Mouse (Mus musculus) MEL (cell line): Measurements from ENCODE around the gene Ahcyl1. TPM values are rescaled to one million over a fixed set of nuclear protein-coding genes. Genes with fewer than 3 reads are reported as not detected.

Experiments used
- DNase-seq: peaks from one replicate; pipeline ENCODE4 v3.0.0; 2011; ENCODE audit warnings: low read depth, low spot score
- H3K27ac ChIP-seq: 2 replicates; pipeline ENCODE4 v1.5.1; 2012; ENCODE audit warnings: low read depth, mild to moderate bottlenecking, control low read depth, low read length, moderate library complexity; ENCODE audit not compliant: control insufficient read depth
- H3K27me3 ChIP-seq, 2 experiments: fragments of 150-350 bp in 1 of 2; sonication (generic) in 1 of 2; 2 replicates each; pipeline ENCODE4 v1.6.1; 2012; ENCODE audit warnings: low read length in 2 of 2, mild to moderate bottlenecking in 2 of 2, improper control_type of control experiment in 1 of 2, moderate library complexity in 1 of 2; ENCODE audit not compliant: insufficient read depth in 2 of 2, control insufficient read depth in 1 of 2
- H3K36me3 ChIP-seq, 2 experiments: 2 replicates each; pipeline ENCODE4 v1.6.1; 2012 to 2014; ENCODE audit warnings: low read length in 2 of 2, improper control_type of control experiment in 1 of 2, inconsistent platforms in 1 of 2, mild to moderate bottlenecking in 1 of 2; ENCODE audit not compliant: insufficient read depth in 2 of 2, control insufficient read depth in 1 of 2
- H3K4me1 ChIP-seq, 2 experiments: fragments of 150-350 bp in 1 of 2; sonication (generic) in 1 of 2; 2 replicates each; pipeline ENCODE4 v1.6.1; 2012; ENCODE audit warnings: low read length in 2 of 2, improper control_type of control experiment in 1 of 2, mild to moderate bottlenecking in 1 of 2; ENCODE audit not compliant: insufficient read depth in 2 of 2, control insufficient read depth in 1 of 2
- H3K4me3 ChIP-seq, 2 experiments: fragments of 150-350 bp in 1 of 2; sonication (generic) in 1 of 2; 2 replicates each; pipeline ENCODE4 v1.5.1; 2012; ENCODE audit warnings: low read depth in 2 of 2, low read length in 2 of 2, mild to moderate bottlenecking in 2 of 2, moderate library complexity in 2 of 2, control low read depth in 1 of 2, improper control_type of control experiment in 1 of 2; ENCODE audit not compliant: control insufficient read depth in 1 of 2, insufficient read depth in 1 of 2
- H3K79me2 ChIP-seq: 2 replicates; pipeline ENCODE4 v1.6.1; 2012; ENCODE audit warnings: mild to moderate bottlenecking, low read length, moderate library complexity; ENCODE audit not compliant: control insufficient read depth, poor library complexity, insufficient read depth
- H3K9ac ChIP-seq: 2 replicates; pipeline ENCODE4 v1.6.1; 2012; ENCODE audit warnings: low read depth, mild to moderate bottlenecking, control low read depth, low read length, moderate library complexity; ENCODE audit not compliant: control insufficient read depth, poor library complexity, severe bottlenecking
- H3K9me3 ChIP-seq: fragments of 150-350 bp; sonication (generic); replicated peaks from 2 replicates; pipeline ENCODE4 v1.6.1; 2012; ENCODE audit warnings: mild to moderate bottlenecking, low read length, improper control_type of control experiment, moderate library complexity; ENCODE audit not compliant: insufficient read depth
- CHD1 ChIP-seq: IDR thresholded peaks from 2 replicates; pipeline ENCODE4 v1.6.1; 2012; ENCODE audit warnings: low read depth, mild to moderate bottlenecking, inconsistent platforms, low read length, improper control_type of control experiment
- CHD2 ChIP-seq: IDR thresholded peaks from 2 replicates; pipeline ENCODE4 v1.6.1; 2011; ENCODE audit warnings: low read length, improper control_type of control experiment
- E2F4 ChIP-seq: IDR thresholded peaks from 2 replicates; pipeline ENCODE4 v1.6.1; 2011; ENCODE audit warnings: low read depth, low read length, improper control_type of control experiment, borderline replicate concordance
- ELF1 ChIP-seq: IDR thresholded peaks from 2 replicates; pipeline ENCODE4 v1.6.1; 2014; ENCODE audit warnings: low read depth, mild to moderate bottlenecking, inconsistent platforms, low read length, improper control_type of control experiment, moderate library complexity
- EP300 ChIP-seq, 2 experiments: IDR thresholded peaks; 2 replicates each; pipeline ENCODE4 v1.6.1; 2011; ENCODE audit warnings: improper control_type of control experiment in 2 of 2, low read length in 2 of 2, low read depth in 1 of 2, mild to moderate bottlenecking in 1 of 2
- ETS1 ChIP-seq: IDR thresholded peaks from 2 replicates; pipeline ENCODE4 v1.6.1; 2012; ENCODE audit warnings: low read depth, mild to moderate bottlenecking, inconsistent platforms, low read length, improper control_type of control experiment, moderate library complexity
- GABPA ChIP-seq: IDR thresholded peaks from 2 replicates; pipeline ENCODE4 v1.6.1; 2012; ENCODE audit warnings: low read depth, mild to moderate bottlenecking, inconsistent platforms, low read length, improper control_type of control experiment, moderate library complexity
- JUND ChIP-seq: IDR thresholded peaks from 2 replicates; pipeline ENCODE4 v1.6.1; 2011; ENCODE audit warnings: low read depth, mild to moderate bottlenecking, improper control_type of control experiment, low read length
- KAT2A ChIP-seq: conservative IDR thresholded peaks from 2 replicates; pipeline ENCODE4 v1.6.1; 2012; ENCODE audit warnings: low read depth, low read length, improper control_type of control experiment, inconsistent platforms
- MAX ChIP-seq: IDR thresholded peaks from 2 replicates; pipeline ENCODE4 v1.6.1; 2011; ENCODE audit warnings: low read length, improper control_type of control experiment
- MEF2A ChIP-seq: IDR thresholded peaks from 2 replicates; pipeline ENCODE4 v1.6.1; 2014; ENCODE audit warnings: low read depth, mild to moderate bottlenecking, inconsistent platforms, low read length, improper control_type of control experiment; ENCODE audit not compliant: poor library complexity, insufficient replicate concordance, severe bottlenecking; ENCODE audit errors: extremely low read depth
- MYB ChIP-seq: IDR thresholded peaks from 2 replicates; pipeline ENCODE4 v1.6.1; 2011; ENCODE audit warnings: mild to moderate bottlenecking, low read depth, low read length, improper control_type of control experiment
- MYC ChIP-seq: IDR thresholded peaks from 2 replicates; pipeline ENCODE4 v1.6.1; 2011; ENCODE audit warnings: low read depth, mild to moderate bottlenecking, low read length, improper control_type of control experiment, moderate library complexity
- NELFE ChIP-seq: IDR thresholded peaks from 2 replicates; pipeline ENCODE4 v1.6.1; 2011; ENCODE audit warnings: low read depth, low read length, improper control_type of control experiment
- NRF1 ChIP-seq: IDR thresholded peaks from 2 replicates; pipeline ENCODE4 v1.6.1; 2014; ENCODE audit warnings: low read depth, mild to moderate bottlenecking, inconsistent platforms, low read length, improper control_type of control experiment, moderate library complexity; ENCODE audit not compliant: poor library complexity, insufficient read depth, severe bottlenecking
- POLR2A ChIP-seq, 2 experiments: IDR thresholded peaks; 2 replicates each; pipeline ENCODE4 v1.6.1; 2011 to 2012; ENCODE audit warnings: low read length in 2 of 2, mild to moderate bottlenecking in 2 of 2, control low read depth in 1 of 2, improper control_type of control experiment in 1 of 2, low read depth in 1 of 2, moderate library complexity in 1 of 2; ENCODE audit not compliant: control insufficient read depth in 1 of 2, insufficient read depth in 1 of 2, poor library complexity in 1 of 2
- POLR2AphosphoS5 ChIP-seq: IDR thresholded peaks from 2 replicates; pipeline ENCODE4 v1.6.1; 2012; ENCODE audit warnings: low read depth, borderline replicate concordance, mild to moderate bottlenecking, inconsistent platforms, low read length, moderate library complexity, mixed read lengths
- TAL1 ChIP-seq: IDR thresholded peaks from 2 replicates; pipeline ENCODE4 v1.6.1; 2012; ENCODE audit warnings: mild to moderate bottlenecking, inconsistent platforms, low read length, moderate library complexity, mixed read lengths
- TBP ChIP-seq: IDR thresholded peaks from 2 replicates; pipeline ENCODE4 v1.8.0; 2011; ENCODE audit warnings: low read depth, low read length, improper control_type of control experiment
- UBTF ChIP-seq: IDR thresholded peaks from 2 replicates; pipeline ENCODE4 v1.6.1; 2012; ENCODE audit warnings: low read depth, mild to moderate bottlenecking, inconsistent platforms, low read length, improper control_type of control experiment, moderate library complexity, borderline replicate concordance; ENCODE audit not compliant: insufficient read depth
- USF1 ChIP-seq: IDR thresholded peaks from 2 replicates; pipeline ENCODE4 v1.6.1; 2014; ENCODE audit warnings: low read depth, mild to moderate bottlenecking, inconsistent platforms, low read length, improper control_type of control experiment, moderate library complexity
- USF2 ChIP-seq, 2 experiments: IDR thresholded peaks; 2 replicates each; pipeline ENCODE4 v1.6.1; 2011 to 2012; ENCODE audit warnings: improper control_type of control experiment in 2 of 2, low read length in 2 of 2, borderline replicate concordance in 1 of 2, inconsistent platforms in 1 of 2, low read depth in 1 of 2, mild to moderate bottlenecking in 1 of 2; ENCODE audit not compliant: insufficient read depth in 1 of 2
- ZC3H11A ChIP-seq: IDR thresholded peaks from 2 replicates; pipeline ENCODE4 v1.6.1; 2012; ENCODE audit warnings: low read depth, mild to moderate bottlenecking, inconsistent platforms, low read length, improper control_type of control experiment
- ZKSCAN1 ChIP-seq: IDR thresholded peaks from 2 replicates; pipeline ENCODE4 v1.6.1; 2012; ENCODE audit warnings: low read depth, mild to moderate bottlenecking, inconsistent platforms, low read length, improper control_type of control experiment, moderate library complexity
- polyA plus RNA-seq, 2 experiments: library from polyadenylated mRNA; stranded (reverse) in 1 of 2; unstranded in 1 of 2; fragments of >175 nt in 1 of 2; fragments of >200 nt in 1 of 2; gene quantifications; 2 replicates each; pipeline versions ENCODE4 v1.2.1 to v1.2.4; 2012; ENCODE audit warnings: low replicate concordance in 2 of 2, low read depth in 1 of 2; ENCODE audit not compliant: insufficient read length in 2 of 2, insufficient read depth in 1 of 2, missing spikeins in 1 of 2
- total RNA-seq: library from RNA; depleted of rRNA; stranded (reverse); fragments of 300-350 nt; gene quantifications from 2 replicates; pipeline ENCODE4 v1.2.3, GENCODE M21; 2012

The Ahcyl1 gene
- total and polyA plus RNA-seq, 3 experiments = 28.0 to 105 (median 104) TPM

DNA sequence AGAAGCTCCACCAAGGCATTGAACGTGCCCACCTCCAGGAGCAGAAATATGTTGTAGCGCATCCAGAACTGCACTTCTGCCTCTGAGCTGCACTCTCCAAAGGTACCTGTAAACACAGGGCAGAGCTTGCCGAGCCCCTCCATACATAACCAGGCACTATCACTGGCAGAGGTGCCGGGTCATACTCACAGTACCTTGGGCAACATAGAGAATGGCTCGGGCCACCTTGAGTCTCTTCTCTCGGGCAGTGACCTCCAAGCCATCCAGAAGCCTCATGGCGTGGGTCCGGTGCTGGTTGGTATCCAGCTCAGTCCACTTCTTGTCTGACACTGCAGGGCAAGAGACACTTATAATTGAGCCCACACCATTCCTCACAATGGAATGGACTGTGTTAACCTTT is 69.6 kb downstream of the Ahcyl1 start:
- TF ChIP-seq TBP (no peak), ZC3H11A (no peak), E2F4 (no peak), CHD2 (no peak), NRF1 (no peak), GABPA (no peak), JUND (no peak), ETS1 (no peak), UBTF (no peak), ELF1 (no peak), ZKSCAN1 (no peak), NELFE (no peak), MEF2A (no peak), TAL1 (no peak)
- Histone ChIP-seq H3K79me2 (peaks cover 6% of the 10 kb centered on the region), H3K36me3 (peaks cover 6 to 7% of the 10 kb centered on the region in 2 experiments), H3K4me3 (no peak overlapping the region), H3K4me1 (peaks cover 0 to 5% of the 10 kb centered on the region in 2 experiments; a peak in 3 of 4 replicates), H3K27ac (no peak overlapping the region), H3K27me3 (no peaks in the 10 kb centered on the region), H3K9me3 (no peaks in the 10 kb centered on the region), H3K9ac (no peak overlapping the region)
- DNase-seq = no peak

DNA sequence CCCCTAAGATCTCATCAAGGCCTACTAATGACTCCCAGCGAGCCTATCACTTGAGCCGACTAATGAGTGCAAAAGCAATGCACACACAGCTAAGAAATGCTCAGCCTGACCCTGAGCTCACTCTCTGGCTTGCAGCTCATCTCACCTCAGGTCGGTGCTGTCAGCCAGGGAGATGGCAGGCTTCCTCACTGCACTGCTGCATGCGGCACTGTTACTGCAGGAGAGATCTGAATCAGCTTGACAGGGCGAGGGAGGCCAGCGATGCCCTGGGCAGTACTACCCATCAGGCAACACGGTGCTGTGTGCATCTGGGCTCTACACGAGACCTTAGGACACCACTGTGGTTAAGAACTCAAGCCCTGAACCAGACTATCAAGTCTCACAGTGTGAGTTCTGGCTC is 70.8 kb downstream of the Ahcyl1 start:
- peaks cover 6 to 7% of the 10 kb centered on the region in 2 experiments for H3K36me3 ChIP-seq
- H3K9ac ChIP-seq = no peak overlapping the region
- H3K79me2 ChIP-seq = peaks cover 2% of the 10 kb centered on the region; the same call in 1 of the 2 replicates
- peaks cover 0 to 3% of the 10 kb centered on the region in 2 experiments; a peak in 3 of 4 replicates for H3K4me1 ChIP-seq
- H3K27ac ChIP-seq = no peak overlapping the region
- no peak overlapping the region for H3K4me3 ChIP-seq
- no peak for TF ChIP-seq POLR2AphosphoS5
- no peak for TF ChIP-seq USF1
- no peak for TF ChIP-seq MYB
- no peak for TF ChIP-seq EP300 (IDR thresholded peaks at IDR 0.05; ENCODE audit: low read depth in 1 of 2, low read length in 2 of 2)
- no peak for TF ChIP-seq POLR2A (IDR thresholded peaks at IDR 0.05; ENCODE audit: control insufficient read depth in 1 of 2, insufficient read depth in 1 of 2, low read depth in 1 of 2, low read length in 2 of 2, poor library complexity in 1 of 2)
- TF ChIP-seq KAT2A = no peak
- no peak for TF ChIP-seq GABPA
- TF ChIP-seq NRF1 = no peak
- no peak for TF ChIP-seq USF2 (IDR thresholded peaks at IDR 0.05; ENCODE audit: borderline replicate concordance in 1 of 2, insufficient read depth in 1 of 2, low read depth in 1 of 2, low read length in 2 of 2)
- no peak for TF ChIP-seq MYC
- TF ChIP-seq MAX = no peak
- no peak for TF ChIP-seq CHD2
- TF ChIP-seq CHD1 = no peak
- TF ChIP-seq ETS1 = no peak
- TF ChIP-seq ZKSCAN1 = no peak
- no peak for DNase-seq
- no peaks in the 10 kb centered on the region for H3K27me3 ChIP-seq
- H3K9me3 ChIP-seq = no peaks in the 10 kb centered on the region
